8 mouse cellular contexts compared by ENCODE assay signal in the genomic region with DNA sequence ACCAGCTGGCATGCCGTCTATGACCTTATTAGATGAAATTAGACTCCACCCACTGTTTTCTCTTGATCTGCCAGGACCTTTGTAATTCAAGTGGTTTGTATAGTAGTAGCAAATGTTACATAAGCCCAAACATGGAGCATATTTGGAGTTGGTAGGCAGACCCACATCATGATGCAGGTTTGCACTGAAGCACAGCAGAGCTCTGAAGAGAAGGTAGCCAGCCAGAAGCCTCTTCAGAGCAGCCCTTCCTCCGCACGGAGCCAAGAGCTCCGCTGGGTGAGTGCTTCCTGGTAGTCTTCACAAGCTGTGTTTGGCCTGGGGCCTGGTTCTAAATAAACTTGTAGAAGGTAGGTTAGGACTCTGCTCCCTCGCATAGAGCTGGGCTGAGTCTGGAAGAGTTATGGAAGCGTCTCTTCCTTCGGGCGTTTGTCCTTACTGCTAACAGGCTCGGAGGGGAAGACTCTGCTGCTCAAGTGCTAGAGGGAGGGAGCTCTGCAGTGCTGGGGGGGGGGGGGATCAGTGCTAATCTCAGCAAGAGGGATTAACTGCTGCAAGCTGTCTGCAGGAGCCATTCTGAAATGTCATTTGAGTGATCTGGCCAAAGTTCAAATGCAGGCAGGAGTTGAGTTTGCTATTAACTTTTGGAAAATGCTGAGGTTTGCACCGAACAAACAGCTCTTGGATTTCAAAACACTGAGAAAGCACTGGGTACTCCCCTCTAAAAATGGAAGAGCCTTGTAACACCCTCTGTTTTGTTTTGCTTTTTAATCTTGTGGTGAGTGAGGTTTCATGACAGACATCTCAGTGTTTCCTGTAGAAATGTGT. TPM values are rescaled to one million over a fixed set of nuclear protein-coding genes. Genes with fewer than 3 reads are reported as not detected.
DNase-seq lines count a peak whose midpoint lies in the region; ATAC-seq and TF ChIP-seq lines count a peak whose summit lies in the region.

No protein-coding gene starts in this region.

- H3K4me3 ChIP-seq in intestine, postnatal 0 days (ENCODE audit: low read depth, low read length), result peak overlapping the region; percentile 18; the same call in 1 of the 2 replicates
- peak overlapping the region; percentile 29 for H3K4me3 ChIP-seq in liver, postnatal 0 days (ENCODE audit: low read depth, low read length)
- no peak overlapping the region for H3K4me3 ChIP-seq in neural tube, embryonic 14.5 days (ENCODE audit: low read depth, low read length)

- H3K27ac ChIP-seq in intestine, postnatal 0 days (ENCODE audit: low read depth, low read length), result peak overlapping the region; percentile 78
- H3K27ac ChIP-seq in liver, postnatal 0 days (ENCODE audit: low read depth), result peak overlapping the region; percentile 84
- peak overlapping the region; percentile 34; the same call in 1 of the 2 replicates for H3K27ac ChIP-seq in neural tube, embryonic 14.5 days (ENCODE audit: low read depth, low read length)

- H3K9me3 ChIP-seq in intestine, postnatal 0 days (ENCODE audit: control insufficient read depth), result no peaks in the 10 kb centered on the region
- no peaks in the 10 kb centered on the region for H3K9me3 ChIP-seq in liver, postnatal 0 days (ENCODE audit: low read length)
- H3K9me3 ChIP-seq in neural tube, embryonic 14.5 days (ENCODE audit: control insufficient read depth, low read length), result no peaks in the 10 kb centered on the region

- no peaks in the 10 kb centered on the region; the same call in 1 of the 2 replicates for H3K36me3 ChIP-seq in intestine, postnatal 0 days (ENCODE audit: control insufficient read depth, insufficient read depth)
- no peaks in the 10 kb centered on the region for H3K36me3 ChIP-seq in liver, postnatal 0 days (replicated peaks; ENCODE audit: insufficient read depth, low read length)
- no peaks in the 10 kb centered on the region for H3K36me3 ChIP-seq in neural tube, embryonic 14.5 days (ENCODE audit: control insufficient read depth, insufficient read depth, low read length)

- TF ChIP-seq EP300 in liver, postnatal 0 days (IDR thresholded peaks at IDR 0.05; ENCODE audit: low read depth), result no peak

- 5% methylated on average over 10 of the region's 10 CpGs for WGBS in intestine, postnatal 0 days
- 8% methylated on average over 10 of the region's 10 CpGs for WGBS in liver, postnatal 0 days (ENCODE audit: insufficient replicate concordance)
- 19% methylated on average over 10 of the region's 10 CpGs for WGBS in neural tube, embryonic 14.5 days

- H3K4me1 ChIP-seq in intestine, postnatal 0 days (replicated peaks; ENCODE audit: control insufficient read depth, insufficient read depth, low read length), result peaks cover 10% of the 10 kb centered on the region; the same call in 1 of the 2 replicates
- H3K4me1 ChIP-seq in liver, postnatal 0 days (ENCODE audit: insufficient read depth), result peaks cover 46% of the 10 kb centered on the region
- H3K4me1 ChIP-seq in neural tube, embryonic 14.5 days (ENCODE audit: control insufficient read depth, insufficient read depth, low read length), result peaks cover 17% of the 10 kb centered on the region; the same call in 1 of the 2 replicates

- H3K4me2 ChIP-seq in intestine, postnatal 0 days (replicated peaks; ENCODE audit: low read depth), result peak overlapping the region; percentile 62
- peak overlapping the region; percentile 65 for H3K4me2 ChIP-seq in liver, postnatal 0 days (ENCODE audit: low read depth, low read length)
- no peak overlapping the region for H3K4me2 ChIP-seq in neural tube, embryonic 14.5 days (ENCODE audit: low read depth, low read length)

- peak; percentile 85 for ATAC-seq in intestine, postnatal 0 days
- peak; percentile 80 for ATAC-seq in liver, postnatal 0 days
- no peak for ATAC-seq in neural tube, embryonic 14.5 days (ENCODE audit: low read depth)

- TF ChIP-seq CTCF in intestine, postnatal 0 days (IDR thresholded peaks at IDR 0.05; ENCODE audit: low read depth), result no peak
- no peak for TF ChIP-seq CTCF in liver, postnatal 0 days (IDR thresholded peaks at IDR 0.05; ENCODE audit: low read depth)

- DNase-seq in 416B (ENCODE audit: low read depth) (peak; percentile 86), R1 (ENCODE audit: low read depth, low spot score) (peak; percentile 23)
- peak; percentile 45 for DNase-seq in embryo, embryonic 10 days (ENCODE audit: low spot score)
- peak; percentile 61 to 66 for DNase-seq in heart, adult 18-20 months
- peak; percentile 44 for DNase-seq in liver, postnatal 0 days
- peak; percentile 87 for DNase-seq in yolk sac, embryonic 10.5 days (ENCODE audit: low spot score)

- H3K27me3 ChIP-seq in intestine, postnatal 0 days (replicated peaks; ENCODE audit: control insufficient read depth, insufficient read depth, low read length), result no peaks in the 10 kb centered on the region
- no peaks in the 10 kb centered on the region for H3K27me3 ChIP-seq in liver, postnatal 0 days (ENCODE audit: insufficient read depth, low read length)
- no peaks in the 10 kb centered on the region for H3K27me3 ChIP-seq in neural tube, embryonic 14.5 days (ENCODE audit: control insufficient read depth, insufficient read depth, low read length)

- peak overlapping the region; percentile 2; the same call in 1 of the 2 replicates for H3K9ac ChIP-seq in intestine, postnatal 0 days (ENCODE audit: low read depth, low read length)
- peak overlapping the region; percentile 52 for H3K9ac ChIP-seq in liver, postnatal 0 days (replicated peaks)
- H3K9ac ChIP-seq in neural tube, embryonic 14.5 days (replicated peaks; ENCODE audit: low read depth, low read length), result no peak overlapping the region

RNA-seq across cellular contexts. Expression of a gene that starts 52.9 kb away (rescaled TPM):
- 10 to 100 TPM; 85.5 to 89.7 TPM for total RNA-seq in heart, adult 18-20 months (2021)
- polyA plus RNA-seq in intestine, postnatal 0 days (2015; fragmentation: Nextera tagmentation; extraction: Ambion mirVana), result 120 and 122 TPM in 2 replicates
- 101 and 106 TPM in 2 replicates for polyA plus RNA-seq in liver, postnatal 0 days (2015; fragmentation: Nextera tagmentation; extraction: Ambion mirVana)
- polyA plus RNA-seq in neural tube, embryonic 14.5 days (2014; fragmentation: Nextera tagmentation; extraction: Ambion mirVana), result 243 and 260 TPM in 2 replicates

Comparison
In these comparisons a context has a peak if more than half of its experiments do, and no peak if none do; other contexts are left out.
1. DNase-seq: peak in every context shown above with its lines; median percentile 87 in yolk sac, embryonic 10.5 days; 86 in 416B; 64 in heart, adult 18-20 months; 45 in embryo, embryonic 10 days; 44 in liver, postnatal 0 days; 23 in R1.
2. H3K27ac ChIP-seq: peak in every context shown above with its lines; median percentile 84 in liver, postnatal 0 days; 78 in intestine, postnatal 0 days; 34 in neural tube, embryonic 14.5 days.